Mouse (Mus musculus): ENCODE results near the gene Bmpr1b. TPM values are rescaled to one million over a fixed set of nuclear protein-coding genes. Genes with fewer than 3 reads are reported as not detected.

The Bmpr1b gene
- polyA plus RNA-seq, 1 experiment: 6.4 TPM

DNA sequence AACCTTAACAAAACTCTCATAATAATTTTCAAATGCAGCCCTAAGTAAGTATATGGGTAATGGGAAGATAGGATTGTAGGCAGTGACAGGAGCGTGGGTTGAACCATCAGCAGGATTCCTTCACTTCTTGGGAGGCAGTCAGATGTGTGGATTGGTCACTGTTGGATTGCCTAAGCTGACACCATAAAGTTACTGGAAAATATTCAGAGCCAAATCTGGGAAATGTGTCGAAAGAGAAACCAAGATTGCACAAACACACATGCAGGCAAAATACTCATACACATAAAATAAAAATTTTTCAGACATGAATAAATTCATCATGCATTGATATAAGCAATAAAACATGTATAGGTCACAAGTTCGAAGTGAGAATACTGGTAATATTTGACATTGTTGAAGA lies 17.3 kb upstream of the Bmpr1b start:
- no peaks in the 10 kb centered on the region for H3K27me3 ChIP-seq (ENCODE audit: control insufficient read depth, insufficient read depth, low read length)
- 88% methylated on average over 3 of the region's 3 CpGs for WGBS
- no peak for DNase-seq
- no peak overlapping the region for H3K27ac ChIP-seq (ENCODE audit: insufficient read depth, low read length)
- TF ChIP-seq CTCF (IDR thresholded peaks at IDR 0.05; ENCODE audit: borderline replicate concordance, insufficient read depth, low read depth, low read length) (no peak), POLR2A (IDR thresholded peaks at IDR 0.05; ENCODE audit: borderline replicate concordance, insufficient read depth, low read length) (no peak)
- H3K4me1 ChIP-seq (ENCODE audit: control insufficient read depth, insufficient read depth, low read length): no peaks in the 10 kb centered on the region
- no peak overlapping the region for H3K4me3 ChIP-seq (replicated peaks; ENCODE audit: insufficient read depth, low read depth, low read length)

DNA sequence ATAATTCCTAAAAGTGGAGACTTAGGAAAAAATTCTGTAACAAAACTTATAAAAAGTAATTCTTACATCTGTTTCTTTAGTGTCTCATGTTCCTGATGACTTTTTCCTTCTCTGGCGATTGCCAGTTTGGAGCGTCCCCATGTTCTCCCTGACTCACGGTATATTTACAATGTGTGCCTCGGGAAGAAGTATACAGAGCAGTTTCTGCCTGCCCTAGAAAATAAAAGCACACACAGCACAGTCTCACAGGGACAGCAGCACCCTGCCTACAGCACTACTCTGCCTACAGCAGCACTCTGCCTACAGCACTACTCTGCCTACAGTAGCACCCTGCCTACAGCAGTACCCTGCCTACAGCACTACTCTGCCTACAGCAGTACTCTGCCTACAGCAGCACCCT lies 4.8 kb upstream of the Bmpr1b start:
- DNase-seq: no peak
- TF ChIP-seq POLR2A (IDR thresholded peaks at IDR 0.05; ENCODE audit: borderline replicate concordance, insufficient read depth, low read length): no peak
- no peak for TF ChIP-seq CTCF (IDR thresholded peaks at IDR 0.05; ENCODE audit: borderline replicate concordance, insufficient read depth, low read depth, low read length)
- no peaks in the 10 kb centered on the region; the same call in 1 of the 2 replicates for H3K27me3 ChIP-seq (ENCODE audit: control insufficient read depth, insufficient read depth, low read length)
- no peak overlapping the region for H3K27ac ChIP-seq (ENCODE audit: insufficient read depth, low read length)
- no peaks in the 10 kb centered on the region for H3K4me1 ChIP-seq (ENCODE audit: control insufficient read depth, insufficient read depth, low read length)
- no peak overlapping the region for H3K4me3 ChIP-seq (replicated peaks; ENCODE audit: insufficient read depth, low read depth, low read length)
- 89% methylated on average over 4 of the region's 4 CpGs for WGBS

DNA sequence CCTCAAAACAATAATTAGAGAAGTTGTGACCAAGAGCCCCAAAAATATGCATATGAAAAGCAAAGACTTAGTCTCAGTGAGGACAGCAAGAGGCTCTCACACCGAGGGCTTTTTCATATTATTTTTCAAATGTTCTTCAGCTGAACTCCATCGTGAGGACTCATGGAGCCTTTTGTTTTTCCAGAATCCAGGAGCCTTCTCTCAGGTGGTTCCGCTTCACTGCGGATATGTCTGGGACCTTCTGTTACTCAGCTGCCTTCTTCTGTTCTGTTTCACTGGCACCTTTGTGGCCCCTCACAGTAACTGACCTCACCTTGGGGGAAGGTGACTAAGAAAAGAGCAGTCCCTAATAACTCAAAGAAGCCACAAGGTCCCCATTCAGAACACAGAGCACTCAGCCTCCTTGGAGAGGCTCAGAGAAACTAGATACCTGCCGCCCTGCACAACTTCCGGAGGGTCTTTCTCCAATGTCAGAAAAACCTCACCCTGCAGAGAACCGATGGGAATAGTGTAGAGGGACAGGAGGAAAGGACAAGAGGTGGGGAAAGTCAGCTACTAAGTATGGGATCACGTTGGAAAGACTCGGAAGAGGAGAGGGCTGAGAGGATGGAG lies 868 bp downstream of the Bmpr1b start:
- WGBS: 13% methylated on average over 9 of the region's 9 CpGs
- H3K4me1 ChIP-seq (ENCODE audit: control insufficient read depth, insufficient read depth, low read length): no peaks in the 10 kb centered on the region
- H3K27ac ChIP-seq (ENCODE audit: insufficient read depth, low read length): no peak overlapping the region
- no peaks in the 10 kb centered on the region; the same call in 1 of the 2 replicates for H3K27me3 ChIP-seq (ENCODE audit: control insufficient read depth, insufficient read depth, low read length)
- H3K4me3 ChIP-seq (replicated peaks; ENCODE audit: insufficient read depth, low read depth, low read length): no peak overlapping the region
- no peak for TF ChIP-seq POLR2A (IDR thresholded peaks at IDR 0.05; ENCODE audit: borderline replicate concordance, insufficient read depth, low read length)
- TF ChIP-seq CTCF (IDR thresholded peaks at IDR 0.05; ENCODE audit: borderline replicate concordance, insufficient read depth, low read depth, low read length): no peak
- no peak for DNase-seq

GRCm38 (mm10) chr3:142164981-142165380 lies 4.2 kb downstream of the Bmpr1b start:
- Histone ChIP-seq H3K27ac (ENCODE audit: insufficient read depth, low read length) (no peak overlapping the region), H3K4me3 (replicated peaks; ENCODE audit: insufficient read depth, low read depth, low read length) (no peak overlapping the region), H3K27me3 (ENCODE audit: control insufficient read depth, insufficient read depth, low read length) (no peaks in the 10 kb centered on the region), H3K4me1 (ENCODE audit: control insufficient read depth, insufficient read depth, low read length) (no peaks in the 10 kb centered on the region)
- TF ChIP-seq POLR2A (IDR thresholded peaks at IDR 0.05; ENCODE audit: borderline replicate concordance, insufficient read depth, low read length) (no peak), CTCF (IDR thresholded peaks at IDR 0.05; ENCODE audit: borderline replicate concordance, insufficient read depth, low read depth, low read length) (no peak)
- WGBS: 48% methylated on average over 9 of the region's 9 CpGs
- no peak for DNase-seq

DNA sequence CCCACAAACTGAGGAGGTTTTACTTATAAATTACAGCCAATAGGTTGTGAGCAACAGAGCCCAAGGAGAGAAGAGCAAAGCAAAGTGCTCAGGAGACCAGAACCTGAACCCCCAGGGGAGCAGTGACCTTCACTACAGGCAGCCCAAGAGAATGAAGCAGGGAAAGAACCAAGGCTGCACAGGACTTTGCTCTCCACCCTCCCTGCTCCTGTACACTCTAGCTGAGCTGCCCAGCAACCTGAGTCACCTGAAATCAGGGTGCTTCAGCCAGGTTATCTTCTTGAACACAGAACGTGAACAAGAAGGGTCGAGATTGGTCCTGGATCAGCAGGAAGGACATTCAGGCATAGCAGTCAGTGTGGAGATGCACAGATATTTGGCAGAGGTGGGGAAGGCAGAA lies 5.3 kb downstream of the Bmpr1b start:
- no peaks in the 10 kb centered on the region for H3K4me1 ChIP-seq (ENCODE audit: control insufficient read depth, insufficient read depth, low read length)
- no peaks in the 10 kb centered on the region for H3K27me3 ChIP-seq (ENCODE audit: control insufficient read depth, insufficient read depth, low read length)
- 82% methylated on average over 2 of the region's 2 CpGs for WGBS
- H3K27ac ChIP-seq (ENCODE audit: insufficient read depth, low read length): no peak overlapping the region
- H3K4me3 ChIP-seq (replicated peaks; ENCODE audit: insufficient read depth, low read depth, low read length): no peak overlapping the region
- no peak for DNase-seq
- no peak for TF ChIP-seq POLR2A (IDR thresholded peaks at IDR 0.05; ENCODE audit: borderline replicate concordance, insufficient read depth, low read length)
- no peak for TF ChIP-seq CTCF (IDR thresholded peaks at IDR 0.05; ENCODE audit: borderline replicate concordance, insufficient read depth, low read depth, low read length)

GRCm38 (mm10) chr3:142161405-142161804 lies 7.8 kb downstream of the Bmpr1b start:
- no peaks in the 10 kb centered on the region for H3K27me3 ChIP-seq (ENCODE audit: control insufficient read depth, insufficient read depth, low read length)
- 73% methylated on average over 3 of the region's 3 CpGs for WGBS
- TF ChIP-seq POLR2A (IDR thresholded peaks at IDR 0.05; ENCODE audit: borderline replicate concordance, insufficient read depth, low read length) (no peak), CTCF (IDR thresholded peaks at IDR 0.05; ENCODE audit: borderline replicate concordance, insufficient read depth, low read depth, low read length) (no peak)
- H3K27ac ChIP-seq (ENCODE audit: insufficient read depth, low read length): no peak overlapping the region
- no peak overlapping the region for H3K4me3 ChIP-seq (replicated peaks; ENCODE audit: insufficient read depth, low read depth, low read length)
- H3K4me1 ChIP-seq (ENCODE audit: control insufficient read depth, insufficient read depth, low read length): no peaks in the 10 kb centered on the region
- DNase-seq: no peak

DNA sequence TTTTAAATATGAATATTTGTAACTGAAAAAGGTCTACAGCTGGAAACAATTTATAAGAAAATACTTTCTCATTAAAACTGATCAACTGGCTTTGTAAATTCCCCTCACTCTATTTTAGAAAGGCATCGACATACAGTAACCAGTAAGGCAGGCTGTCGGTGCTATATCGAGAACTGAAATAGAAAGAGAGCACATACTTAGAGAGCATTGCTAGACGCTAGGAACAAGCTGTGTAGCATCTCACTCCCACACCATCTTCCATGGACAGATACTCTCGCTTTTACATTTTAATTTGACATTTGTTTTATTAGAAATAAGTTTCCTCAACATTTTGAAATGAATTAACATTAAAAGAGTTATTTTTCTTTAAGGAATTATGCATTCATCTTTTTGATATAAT lies 17.2 kb downstream of the Bmpr1b start:
- no peak overlapping the region for H3K27ac ChIP-seq (ENCODE audit: insufficient read depth, low read length)
- TF ChIP-seq POLR2A (IDR thresholded peaks at IDR 0.05; ENCODE audit: borderline replicate concordance, insufficient read depth, low read length) (no peak), CTCF (IDR thresholded peaks at IDR 0.05; ENCODE audit: borderline replicate concordance, insufficient read depth, low read depth, low read length) (no peak)
- no peaks in the 10 kb centered on the region for H3K4me1 ChIP-seq (ENCODE audit: control insufficient read depth, insufficient read depth, low read length)
- H3K27me3 ChIP-seq (ENCODE audit: control insufficient read depth, insufficient read depth, low read length): no peaks in the 10 kb centered on the region
- no peak overlapping the region for H3K4me3 ChIP-seq (replicated peaks; ENCODE audit: insufficient read depth, low read depth, low read length)
- no peak for DNase-seq
- WGBS: 95% methylated on average over 5 of the region's 5 CpGs

GRCm38 (mm10) chr3:142138796-142139195 lies 30.4 kb downstream of the Bmpr1b start:
- DNase-seq: no peak
- Histone ChIP-seq H3K27ac (ENCODE audit: insufficient read depth, low read length) (no peak overlapping the region), H3K27me3 (ENCODE audit: control insufficient read depth, insufficient read depth, low read length) (no peaks in the 10 kb centered on the region), H3K4me3 (replicated peaks; ENCODE audit: insufficient read depth, low read depth, low read length) (no peak overlapping the region), H3K4me1 (ENCODE audit: control insufficient read depth, insufficient read depth, low read length) (no peaks in the 10 kb centered on the region)
- TF ChIP-seq POLR2A (IDR thresholded peaks at IDR 0.05; ENCODE audit: borderline replicate concordance, insufficient read depth, low read length): no peak
- no peak for TF ChIP-seq CTCF (IDR thresholded peaks at IDR 0.05; ENCODE audit: borderline replicate concordance, insufficient read depth, low read depth, low read length)
- 44% methylated on average over 5 of the region's 5 CpGs for WGBS

All from cerebellum, adult 2 months (tissue).